Mouse (Mus musculus) cerebellum, postnatal 25 days (tissue): ENCODE measurements around the gene Zbtb7b.

Source experiments
- DNase-seq, 2 experiments: peaks; one replicate each; pipeline ENCODE4 v3.0.0; 2021; ENCODE audit warnings: mixed read lengths in 2 of 2

Gene Zbtb7b

DNA sequence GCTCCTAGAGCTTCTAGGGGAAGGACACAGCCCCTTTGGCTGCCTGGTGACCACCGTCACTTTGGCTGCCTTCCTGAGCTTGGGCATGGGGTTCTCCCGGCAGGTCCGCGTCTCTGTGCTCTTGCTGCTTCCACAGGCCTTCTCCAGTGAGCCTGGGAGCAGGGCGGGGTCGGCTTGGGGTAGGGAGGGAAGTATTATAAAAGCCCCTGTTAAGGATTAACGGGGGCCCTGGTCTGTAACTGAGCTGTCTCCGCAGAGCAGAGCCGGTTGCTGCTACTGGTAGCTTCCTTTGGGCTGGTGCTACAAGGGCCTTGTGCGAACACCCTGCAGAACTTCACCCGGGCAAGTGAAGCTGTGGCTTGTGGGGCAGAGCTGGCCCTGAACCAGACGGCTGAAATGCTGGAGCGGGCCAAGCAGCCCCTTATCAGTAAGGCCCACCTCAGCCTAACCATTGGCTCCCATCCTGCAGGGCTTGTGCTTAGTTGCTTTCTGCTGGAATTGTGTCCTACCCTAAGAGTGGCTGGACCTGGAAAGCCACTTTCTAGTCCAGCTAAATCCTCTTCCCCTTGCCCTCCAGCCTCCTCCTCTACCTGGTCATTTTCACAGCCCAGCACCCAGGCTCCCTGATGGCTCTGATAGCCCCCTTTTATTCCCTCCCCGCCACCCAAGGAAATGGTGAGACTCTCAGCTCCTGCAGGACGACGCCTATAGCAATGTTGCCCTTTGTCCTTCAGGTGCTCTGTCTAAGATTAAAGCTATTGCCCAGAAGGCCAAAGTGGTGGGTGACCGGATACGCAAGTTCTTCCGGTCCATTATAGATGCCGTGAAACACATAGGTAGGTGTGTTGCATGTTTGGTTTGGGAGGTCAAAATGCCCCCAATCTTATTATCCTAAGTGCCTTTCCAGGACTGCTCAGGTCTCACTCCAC lies 28.8 kb downstream of the Zbtb7b start:
- DNase-seq: no peak

DNA sequence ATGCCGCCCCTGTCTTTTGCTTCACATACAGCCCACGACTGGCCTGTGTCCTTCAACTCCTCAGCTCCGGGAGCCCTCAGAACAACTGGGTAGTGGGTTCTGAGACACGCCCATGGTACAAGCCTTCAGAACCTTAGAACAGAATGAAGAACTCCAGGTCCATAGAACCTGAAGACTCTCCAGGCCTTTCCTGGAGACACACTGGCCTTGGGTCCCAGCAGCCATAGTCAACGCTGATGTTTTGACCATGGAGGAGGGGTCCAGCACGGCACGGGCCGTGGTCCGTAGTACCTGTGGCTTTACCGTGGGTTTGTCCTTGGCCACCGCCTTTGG lies 29.5 kb downstream of the Zbtb7b start, which contains the start of gene Dcst1:
Gene Dcst1, minus strand, starts transcription at position 101 of the 333 bp plus-strand sequence.
- no peak for DNase-seq

DNA sequence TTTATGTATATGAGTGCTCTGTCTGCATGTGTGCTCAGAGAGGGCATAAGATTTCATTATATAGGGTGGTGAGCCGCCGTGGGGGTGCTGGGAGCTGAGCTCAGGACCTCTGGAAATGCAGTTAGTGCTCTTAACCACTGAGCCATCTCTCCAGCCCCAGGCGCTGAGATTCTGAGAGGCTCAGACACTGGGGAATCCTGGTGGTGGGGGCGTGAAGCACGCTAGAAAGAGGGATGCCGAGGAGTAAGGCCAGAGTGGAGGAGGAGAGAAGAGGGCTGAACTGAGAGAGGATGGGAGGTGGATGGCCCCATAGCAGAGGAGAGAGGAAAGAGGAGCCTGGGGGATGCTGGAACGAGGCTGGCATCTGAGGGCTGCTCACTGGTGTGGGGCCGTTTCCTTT lies 29.9 kb downstream of the Zbtb7b start:
- no peak for DNase-seq

DNA sequence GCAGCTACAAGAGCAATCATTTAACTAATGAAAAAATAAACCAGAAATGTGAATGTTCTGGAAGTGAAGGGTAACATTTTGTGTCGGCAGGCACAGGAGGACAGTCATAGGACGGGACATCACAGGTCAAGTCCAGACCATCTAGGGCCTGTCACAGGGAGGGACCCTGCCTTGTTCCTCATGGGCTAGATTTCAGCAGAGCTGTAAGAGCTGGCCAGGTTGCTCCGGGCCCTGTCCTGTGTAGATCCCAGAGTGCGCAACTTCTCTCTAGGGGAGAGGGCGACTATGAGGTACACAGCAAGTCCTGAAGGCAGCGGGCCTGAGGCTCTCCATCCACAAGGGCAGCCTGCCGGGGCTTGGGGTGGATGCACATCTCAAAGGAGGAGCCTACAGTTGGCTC lies 32.9 kb downstream of the Zbtb7b start, which contains the start of gene Dcst2:
Gene Dcst2, plus strand, starts transcription at position 301 of the 400 bp plus-strand sequence.
- no peak for DNase-seq

DNA sequence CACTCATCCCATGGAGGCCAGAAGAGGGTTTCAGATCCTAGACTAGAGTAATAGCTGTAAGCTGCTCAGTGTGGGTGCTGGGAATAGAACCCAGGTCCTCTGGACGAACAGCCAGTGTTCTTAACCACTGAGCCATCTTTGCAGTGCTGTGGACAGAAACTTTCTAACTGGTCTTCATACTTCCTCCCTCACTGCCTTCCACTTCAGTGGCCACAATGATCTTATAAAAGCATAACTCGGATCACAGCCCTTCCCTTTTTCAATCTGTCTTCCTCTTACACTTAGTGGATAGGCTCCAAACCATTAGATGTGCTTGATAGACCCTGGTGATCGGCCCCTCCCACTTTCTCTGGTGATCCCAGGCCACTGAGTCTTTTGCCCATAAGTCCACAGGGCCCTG lies 34.3 kb downstream of the Zbtb7b start:
- no peak for DNase-seq

DNA sequence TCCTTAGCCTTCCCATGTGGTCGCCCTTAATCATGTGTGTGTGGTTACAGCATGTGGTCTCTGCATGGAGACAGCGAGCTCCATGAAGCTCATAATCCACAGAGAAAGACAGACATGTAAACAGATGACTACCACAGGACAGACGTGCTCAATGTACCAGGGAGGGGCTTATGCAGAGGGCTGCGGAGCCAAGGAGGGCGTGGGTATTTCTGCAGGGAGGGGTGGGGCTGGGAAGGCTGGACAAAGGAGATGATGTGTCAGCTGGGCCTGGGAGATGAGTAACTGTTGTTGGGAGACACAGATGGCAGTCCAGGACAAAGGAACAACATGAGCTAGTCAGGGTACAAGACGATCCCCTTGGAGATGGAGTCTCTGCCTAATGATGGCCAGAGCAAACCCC lies 34.9 kb downstream of the Zbtb7b start:
- no peak for DNase-seq

DNA sequence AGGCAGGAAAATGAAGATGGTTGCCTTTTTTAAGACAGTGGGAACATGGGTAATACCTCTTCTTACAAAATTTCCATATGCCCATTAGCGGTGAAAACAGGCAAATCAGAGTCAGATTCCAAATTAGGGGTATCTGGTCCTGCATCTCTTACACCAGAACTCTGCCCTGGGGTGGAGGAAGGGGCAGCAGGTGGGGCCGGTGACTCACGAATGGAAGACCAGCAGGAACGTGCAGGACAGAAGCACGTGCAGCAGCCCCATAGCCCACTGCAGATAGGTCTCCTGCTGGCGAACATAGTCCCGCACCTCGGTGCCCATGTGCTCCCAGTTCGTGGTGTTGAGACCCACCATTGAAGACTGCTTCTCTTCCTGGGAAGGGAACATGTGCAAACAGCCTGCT lies 38.5 kb downstream of the Zbtb7b start:
- DNase-seq: no peak

DNA sequence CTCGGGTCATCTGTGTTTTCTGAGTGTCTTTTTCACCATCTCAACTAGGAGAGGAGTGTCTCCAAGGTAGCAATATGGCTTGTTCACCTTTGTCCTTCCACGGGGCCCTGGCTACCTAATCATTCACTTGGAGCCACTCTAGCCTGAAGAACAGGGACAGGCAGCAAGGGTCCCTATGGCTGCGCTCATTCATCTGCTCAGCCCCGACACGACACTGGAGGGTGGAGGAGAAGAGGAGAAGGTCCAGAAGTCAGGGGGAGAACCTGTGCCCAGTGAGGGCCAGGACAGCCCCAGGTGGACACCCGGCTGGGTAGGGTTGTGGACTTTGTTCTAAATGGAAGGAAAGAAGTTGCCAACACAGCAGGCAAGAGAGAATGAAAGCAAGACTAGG lies 39.1 kb downstream of the Zbtb7b start:
- no peak for DNase-seq

DNA sequence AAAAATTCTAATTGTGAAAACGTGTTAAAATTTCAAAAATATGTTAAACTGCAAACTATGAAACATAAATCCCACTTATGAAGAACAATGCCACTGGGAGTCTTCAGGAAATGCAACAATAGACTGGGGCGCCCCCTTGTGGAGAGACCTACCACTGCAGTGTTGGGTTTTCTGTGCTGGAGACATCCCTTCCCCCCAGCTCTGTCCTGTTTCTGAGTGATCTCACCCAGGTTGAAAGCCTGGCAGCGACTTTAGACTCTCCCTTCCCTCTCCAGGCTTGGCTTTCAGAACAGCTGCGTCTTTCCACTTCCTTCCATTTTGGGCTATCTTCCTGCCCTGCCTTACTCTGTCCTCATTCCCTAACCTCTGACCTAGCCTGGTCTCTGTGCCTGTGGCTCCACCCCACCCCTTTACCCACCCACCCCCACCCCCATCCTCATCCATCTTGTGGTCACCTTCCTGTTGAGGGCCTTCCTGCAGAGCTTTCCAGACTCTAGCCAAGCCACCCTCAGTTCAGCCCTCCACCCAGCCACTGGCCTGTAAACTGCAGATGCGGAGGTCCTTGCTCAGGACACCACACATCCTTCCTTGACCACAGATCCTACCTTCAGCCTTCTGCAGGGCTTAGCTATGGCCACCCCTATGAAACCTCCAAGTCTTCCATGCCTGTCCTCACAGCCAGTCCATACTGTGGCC lies 39.6 kb downstream of the Zbtb7b start:
- DNase-seq: peak; percentile 91 to 93

DNA sequence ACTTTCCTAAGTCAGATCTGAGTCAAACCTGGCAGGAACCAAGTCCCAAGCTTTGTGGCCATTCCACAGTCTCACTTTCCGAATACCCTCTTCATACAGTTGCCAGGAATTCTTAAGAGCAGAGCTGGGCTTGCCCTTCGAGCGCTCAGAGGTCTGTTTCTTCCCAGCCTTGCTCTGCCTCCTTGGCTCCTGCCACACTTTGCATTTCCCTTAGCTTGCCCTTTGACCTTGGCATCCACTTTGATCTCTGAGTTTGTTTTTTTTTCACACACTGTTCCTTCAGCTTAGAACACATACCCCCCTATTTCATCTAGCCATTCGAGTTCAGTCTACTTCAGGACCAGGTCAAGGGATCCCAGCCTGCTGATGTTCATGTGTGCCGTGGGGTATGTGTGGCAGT lies 43.3 kb downstream of the Zbtb7b start:
- no peak for DNase-seq

DNA sequence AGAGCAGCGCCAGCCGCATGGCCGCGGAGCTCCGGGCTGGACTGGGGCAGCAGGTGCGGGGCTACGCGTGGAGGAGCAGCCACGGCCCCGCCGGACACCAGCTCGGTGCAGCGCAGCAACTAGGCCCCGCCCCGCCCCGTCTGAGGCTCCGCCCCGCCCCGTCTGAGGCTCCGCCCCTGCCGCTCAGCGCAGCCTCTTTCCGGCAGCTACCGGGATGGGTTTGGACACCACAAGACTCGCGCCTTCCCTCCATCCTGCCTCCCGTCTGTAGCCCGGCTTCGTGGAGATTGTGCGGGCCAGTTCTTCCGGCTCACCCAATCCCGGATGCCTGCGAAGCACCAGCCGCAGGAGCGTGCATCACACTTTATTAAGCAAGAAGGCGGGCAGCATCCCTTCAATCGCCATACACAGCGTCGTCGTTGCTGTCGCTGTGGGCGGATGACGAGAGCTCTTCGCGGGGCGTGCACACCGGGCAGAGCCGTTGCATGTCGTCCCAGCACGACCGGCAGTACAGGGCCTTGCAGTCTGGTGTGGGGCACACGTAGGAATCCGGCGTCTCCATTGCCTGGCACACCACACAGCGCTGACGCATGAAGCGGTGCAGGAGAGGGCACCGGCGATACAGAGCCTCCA lies 44.6 kb downstream of the Zbtb7b start, which contains the start of gene Adam15:
Gene Adam15, minus strand, starts transcription at position 128 of the 633 bp plus-strand sequence.
- DNase-seq: peak; percentile 97 to 98

DNA sequence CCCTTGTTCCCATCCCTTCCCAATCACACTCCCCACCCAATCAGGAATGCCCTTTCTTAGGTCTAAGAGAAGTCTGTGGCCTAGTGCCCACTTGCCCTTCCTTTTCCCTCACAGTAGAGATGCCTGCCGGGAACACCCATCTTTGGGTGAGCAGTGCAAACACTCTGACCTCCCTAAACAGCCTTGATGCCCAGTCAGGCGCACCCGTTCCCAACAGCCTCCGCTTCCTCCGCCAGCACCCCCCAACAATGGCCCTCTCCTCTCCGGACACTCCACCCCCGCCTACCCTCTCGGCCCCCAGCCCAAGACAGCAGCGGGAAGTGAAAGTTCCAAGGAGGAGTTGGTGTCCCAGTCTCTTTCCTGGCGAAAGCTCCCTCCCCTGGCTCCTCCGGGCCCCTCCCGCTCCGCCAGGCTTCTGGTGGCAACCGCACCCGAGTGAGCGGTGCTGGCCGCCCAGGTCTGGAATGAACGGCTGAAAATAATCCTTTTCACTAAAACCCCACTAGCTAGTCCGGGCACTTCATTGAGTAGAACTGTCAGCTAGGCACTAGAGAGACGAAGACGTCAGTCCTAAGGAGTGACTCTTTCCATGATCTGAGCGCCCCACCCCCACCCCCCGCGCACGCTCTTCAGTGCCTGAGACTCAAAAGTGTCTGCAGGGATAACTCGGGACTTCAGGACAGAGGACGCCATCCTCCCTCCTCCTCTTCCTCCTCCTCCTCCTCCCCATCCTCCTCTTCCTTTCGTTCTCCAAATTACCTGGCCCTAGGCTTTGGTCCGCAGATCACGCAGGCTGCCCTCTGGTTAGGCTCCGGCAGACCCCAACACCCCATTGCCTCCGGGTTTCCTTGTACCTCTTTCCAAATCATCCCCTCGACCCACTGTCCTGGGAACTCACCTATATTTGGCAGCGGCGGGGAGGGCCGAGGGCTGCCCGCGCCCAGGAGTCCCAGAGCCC lies 45.4 kb downstream of the Zbtb7b start:
- DNase-seq: peak; percentile 54 to 56

DNA sequence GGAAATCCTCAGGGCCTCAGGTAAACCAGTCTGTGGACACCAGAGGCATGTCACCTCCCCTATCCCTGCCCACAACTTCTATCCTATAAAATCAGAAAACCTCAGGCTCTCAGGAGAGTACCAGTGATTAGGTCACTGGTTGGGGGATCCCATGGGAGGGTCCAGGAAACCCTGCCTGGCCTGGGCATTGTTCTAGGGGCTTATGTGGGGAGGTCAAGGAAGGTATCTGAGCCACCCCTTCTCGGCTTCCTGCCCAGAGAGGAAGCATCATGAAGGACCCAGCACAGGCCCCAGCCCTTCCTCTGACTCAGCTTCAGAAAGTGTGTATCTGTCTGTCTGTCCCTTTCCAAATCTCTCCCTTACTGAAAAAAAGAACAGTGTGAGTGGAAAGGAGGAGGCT lies 46.7 kb downstream of the Zbtb7b start:
- DNase-seq: no peak

DNA sequence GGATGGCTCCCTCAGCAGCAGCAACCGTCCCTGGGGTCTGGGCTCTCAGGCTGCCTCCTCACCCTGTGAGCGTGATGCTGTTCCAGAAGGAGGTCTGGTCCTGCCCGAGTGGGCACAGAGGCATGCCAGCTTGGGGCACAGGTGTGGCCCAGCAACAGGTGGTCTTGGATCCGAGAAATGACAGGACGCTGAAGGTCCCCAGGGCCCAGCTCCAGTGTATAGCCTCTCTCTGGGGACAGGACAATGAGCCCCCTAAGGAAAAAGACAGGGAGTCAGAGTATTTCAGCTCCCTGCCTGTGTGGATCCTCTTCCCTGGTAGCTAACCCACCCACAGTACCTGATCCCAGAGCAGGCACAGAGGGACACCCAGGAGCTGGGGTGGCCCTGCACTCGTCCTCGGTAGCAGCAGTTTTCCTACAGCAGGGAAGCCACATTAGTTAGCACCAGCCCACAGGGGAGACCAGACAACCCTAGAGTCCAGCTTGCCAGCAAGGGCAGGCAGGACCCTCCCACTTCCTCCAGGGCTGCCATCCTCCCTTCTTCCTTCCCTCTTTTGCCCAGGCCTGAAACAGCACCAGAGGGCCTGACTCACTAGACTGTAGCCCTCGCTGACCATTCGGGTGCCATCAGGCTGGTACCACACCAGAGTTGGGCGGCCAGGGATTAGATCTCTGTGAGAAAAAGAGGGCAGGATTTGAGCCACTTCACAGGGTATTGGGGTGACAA lies 47.6 kb downstream of the Zbtb7b start:
- no peak for DNase-seq

DNA sequence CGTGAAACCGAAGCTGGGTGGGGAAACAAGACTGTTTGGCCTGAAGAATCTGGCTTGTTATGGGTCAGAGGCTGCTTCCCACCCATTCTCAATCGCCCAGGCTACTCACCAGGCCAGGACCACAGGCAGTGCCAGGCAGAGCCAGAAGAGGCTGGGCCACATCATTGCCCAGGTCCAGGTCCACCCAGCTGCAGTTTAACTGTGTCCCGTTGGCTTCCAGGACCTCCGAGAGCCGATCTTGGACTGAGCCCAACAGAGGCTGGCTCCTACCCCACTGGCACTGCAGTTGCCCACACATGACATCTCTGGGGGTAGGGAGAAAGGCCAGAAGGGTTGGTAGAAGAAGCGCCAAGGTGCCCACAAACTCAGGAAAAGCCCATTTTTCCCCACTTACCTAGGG lies 51.3 kb downstream of the Zbtb7b start:
- DNase-seq: no peak

DNA sequence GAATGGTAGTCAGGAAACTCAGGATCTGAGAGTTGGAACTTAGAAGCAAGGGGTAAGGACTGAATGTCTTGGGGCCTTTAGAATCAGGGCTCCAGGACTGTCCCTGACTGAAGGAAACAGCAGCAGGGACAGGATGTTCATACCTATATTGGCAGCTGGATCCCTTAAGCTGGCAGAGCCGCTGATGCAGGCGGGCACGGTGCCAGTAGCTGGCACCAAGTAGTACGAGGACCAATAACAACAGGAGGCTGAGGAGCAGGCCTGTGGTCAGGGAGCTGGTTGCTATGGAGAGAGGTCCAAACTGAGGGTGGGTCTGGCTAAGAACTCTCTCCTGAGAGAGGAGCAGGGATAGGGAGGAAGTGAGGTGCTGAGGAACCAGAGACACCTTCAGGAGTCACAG lies 52.8 kb downstream of the Zbtb7b start:
- peak in 1 of 2 experiments; percentile 31 for DNase-seq

DNA sequence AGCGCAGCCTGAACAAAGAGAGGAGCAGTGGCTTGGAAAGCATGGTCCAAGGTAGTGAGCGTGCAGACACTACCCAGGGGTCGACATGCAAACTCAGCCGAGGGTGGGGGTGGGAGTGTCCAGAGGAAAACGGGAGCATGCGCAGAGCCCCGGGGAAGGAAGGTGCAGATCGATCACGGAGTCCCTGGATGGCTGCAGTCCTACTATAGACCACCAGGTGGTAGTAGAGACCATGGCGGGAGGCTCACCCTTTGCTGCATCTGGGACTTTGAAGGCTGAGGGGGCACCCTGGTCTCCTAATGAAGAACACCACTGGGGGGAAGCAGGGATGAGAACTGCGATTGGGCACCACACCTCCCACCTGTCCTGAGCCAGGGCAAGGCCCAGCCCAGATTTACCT lies 54.1 kb downstream of the Zbtb7b start:
- DNase-seq: peak; percentile 80 to 87

DNA sequence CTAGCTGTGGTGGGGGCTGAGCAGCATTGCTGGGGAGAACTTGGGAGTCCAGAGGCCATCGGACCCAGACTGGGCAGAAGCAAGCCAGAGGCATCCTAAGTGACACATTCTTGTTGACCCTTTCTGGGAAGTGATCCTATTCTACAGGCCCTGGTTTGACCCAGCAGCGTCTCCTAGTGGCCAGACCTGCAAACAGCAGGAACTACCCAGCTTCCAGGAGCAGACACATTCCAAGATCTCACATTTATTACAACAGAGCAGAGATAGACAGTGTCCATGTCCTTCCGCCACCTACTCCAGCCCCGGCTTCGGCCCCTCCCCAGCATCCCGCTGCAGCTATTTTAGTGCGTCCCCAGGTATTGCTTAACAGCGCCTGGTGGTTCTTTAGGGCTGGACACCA lies 55.2 kb downstream of the Zbtb7b start:
- peak; percentile 66 to 74 for DNase-seq

DNA sequence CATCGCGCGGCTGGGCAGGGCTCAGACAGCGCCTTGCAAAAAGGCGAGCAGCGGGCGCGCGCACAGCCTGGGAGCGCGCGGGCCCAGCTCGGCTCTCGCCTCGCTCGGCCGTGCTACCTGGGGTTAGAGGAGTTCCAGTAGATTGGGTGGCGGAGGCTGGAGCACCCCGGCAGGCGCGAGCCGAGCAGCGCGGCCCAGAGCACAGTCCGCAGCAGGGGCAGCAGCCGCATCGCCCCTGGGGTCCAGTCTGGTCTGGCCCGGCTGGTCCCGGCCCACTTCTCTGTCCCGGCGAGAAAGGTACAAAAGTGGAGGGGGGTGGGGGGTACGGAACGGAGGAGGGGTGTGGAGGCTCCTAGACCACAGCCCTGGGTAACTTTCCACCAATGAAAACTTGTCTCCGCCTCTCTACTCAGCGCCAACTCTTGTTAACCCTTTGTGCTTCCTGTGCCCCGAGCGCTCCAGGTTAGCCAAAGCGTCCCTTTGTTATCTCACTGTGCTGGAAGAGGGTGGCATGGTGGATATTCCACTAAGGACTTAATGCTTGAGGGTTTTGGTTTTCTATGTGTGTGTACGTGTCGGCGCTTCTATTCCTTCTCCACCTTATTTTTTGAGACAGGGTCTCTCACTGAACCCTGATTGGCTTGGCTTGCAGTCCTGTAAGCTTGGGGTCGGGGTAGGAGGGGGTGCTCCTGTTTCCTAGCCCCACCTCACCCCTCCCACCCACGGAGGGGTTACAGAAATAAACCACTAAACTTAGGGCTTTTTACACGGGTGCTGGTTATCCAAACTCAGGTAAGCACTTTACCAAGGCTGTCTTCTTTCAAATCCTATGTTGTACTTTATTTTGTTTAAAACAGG lies 56.6 kb downstream of the Zbtb7b start, which contains the start of gene Efna4:
Gene Efna4, minus strand, starts transcription at position 308 of the 858 bp plus-strand sequence.
- DNase-seq: peak in 1 of 2 experiments; percentile 59

DNA sequence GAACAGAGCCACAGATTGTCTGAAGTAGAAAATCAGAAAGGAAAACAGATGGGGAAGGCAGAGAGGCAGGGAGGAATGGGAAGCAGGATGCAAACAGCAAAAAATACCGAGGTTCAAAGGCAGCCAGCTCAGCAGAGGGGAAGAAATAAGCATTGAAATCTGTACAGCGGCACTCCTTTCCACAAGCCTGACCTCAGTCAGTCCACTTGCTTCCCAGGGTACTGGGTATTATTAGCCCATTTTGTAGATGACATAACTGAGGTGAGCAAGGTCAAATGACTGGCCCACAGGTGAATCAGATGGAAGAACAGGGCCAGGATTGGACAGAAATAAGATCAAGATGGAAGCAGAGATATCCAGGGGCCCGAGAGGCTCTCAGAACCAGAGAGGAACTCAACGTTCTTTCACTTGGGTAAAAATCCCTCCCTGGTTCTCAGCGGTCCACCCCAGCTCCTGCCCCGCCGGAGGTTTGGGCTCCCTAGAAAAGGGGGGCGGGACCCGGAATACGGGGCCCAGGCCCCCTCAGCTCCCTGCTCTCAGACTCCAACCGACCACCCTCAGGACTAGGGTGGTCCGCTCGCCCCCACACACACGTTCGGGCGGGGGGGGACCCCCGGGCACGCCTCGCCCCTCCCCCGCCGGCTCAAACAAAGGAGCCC lies 57.4 kb downstream of the Zbtb7b start:
- no peak for DNase-seq
